Mouse (Mus musculus) heart, postnatal 25 days (tissue): Measurements from ENCODE around the gene Ppm1b. TPM values are rescaled to one million over a fixed set of nuclear protein-coding genes. Genes with fewer than 3 reads are reported as not detected.

Experiments used
- DNase-seq: peaks from one replicate; pipeline ENCODE4 v3.0.0; 2022; ENCODE audit warnings: low spot score
- intact Hi-C: fragments of 180-260 bp; cut with DNase I; formaldehyde crosslinking; loops from one replicate; pipeline ENCODE4 v1.15.1; 2025
- total RNA-seq, 2 experiments: library from RNA; stranded (reverse); gene quantifications; 2 replicates each; pipeline ENCODE4 v1.2.3; 2021

Ppm1b gene
- total RNA-seq, 2 experiments from 2014 or later: 116 to 119 TPM

DNA sequence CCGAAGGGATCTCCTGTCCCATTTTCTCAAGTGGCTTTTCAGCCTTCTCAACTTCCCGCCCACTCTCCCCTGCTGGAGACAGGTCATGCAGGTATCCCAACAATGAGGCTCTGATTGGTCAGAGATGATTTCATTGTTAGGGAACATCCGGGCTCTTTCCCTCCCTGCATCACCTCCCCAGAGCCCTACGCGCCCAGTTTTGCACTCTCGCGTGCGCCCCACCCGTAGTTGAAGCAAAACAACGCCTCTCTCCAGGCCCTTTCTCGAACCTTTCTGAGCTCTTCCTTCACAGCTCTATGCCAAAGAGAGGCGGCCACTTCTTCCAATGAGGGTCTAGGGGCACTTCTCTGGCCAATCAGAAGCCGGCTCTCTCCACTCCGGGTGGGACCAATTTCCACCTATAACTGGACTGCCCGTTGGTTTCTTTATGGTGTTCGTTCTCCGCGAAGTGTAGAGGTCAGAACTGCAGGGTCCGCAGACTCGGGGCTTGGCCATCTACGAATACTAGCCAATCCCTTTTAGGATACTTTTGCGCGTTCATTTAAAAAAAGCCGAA, 468 bp downstream of the Ppm1b start:
- peak; percentile 90 for DNase-seq
- intact Hi-C loops: loop anchor here (5.0 to 10.0 kb wide), 4 partner anchors 65 to 162 kb away; partner anchors contain the start of genes Camkmt, Lrpprc and Prepl

DNA sequence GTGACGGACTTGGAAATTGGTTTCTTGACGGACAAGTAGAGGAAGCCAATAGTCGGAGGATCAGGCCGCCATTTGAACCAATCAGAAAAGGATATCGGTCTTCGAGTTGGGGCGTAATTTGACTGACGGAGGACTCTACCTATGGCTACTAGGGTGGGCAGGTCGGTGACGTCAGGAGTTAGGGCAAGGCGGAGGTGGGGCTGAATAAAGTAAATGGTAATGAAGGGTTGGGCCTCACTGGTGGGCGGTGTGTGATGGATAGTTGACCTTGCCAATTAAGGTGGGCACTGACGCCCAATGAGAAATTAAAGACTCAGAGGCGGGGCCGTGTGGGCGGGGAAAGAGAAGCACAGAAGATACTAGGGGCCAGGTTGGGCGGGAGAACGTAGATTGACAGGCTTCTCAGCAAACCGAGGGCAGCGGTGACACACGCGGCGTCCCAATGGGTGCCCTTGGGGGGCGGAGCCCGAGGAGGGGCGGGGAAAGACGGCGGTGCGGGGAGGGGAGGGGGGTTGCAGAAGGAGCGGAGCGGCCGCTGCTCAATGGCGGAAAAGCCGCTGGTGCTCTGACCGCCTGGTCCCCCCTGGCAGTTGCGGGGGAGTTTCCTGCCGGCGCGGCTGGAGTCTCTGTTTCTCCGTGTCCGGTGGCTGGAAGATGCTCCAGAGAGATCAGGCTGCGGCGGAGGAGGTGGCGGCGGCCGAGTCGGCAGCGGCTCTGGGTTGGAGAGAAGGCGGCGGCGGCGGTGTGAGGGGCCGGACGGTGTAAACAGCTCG, 1.1 kb downstream of the Ppm1b start:
- peak; percentile 100 for DNase-seq
- intact Hi-C loops: loop anchor here (5.0 to 10.0 kb wide), 4 partner anchors 65 to 163 kb away; partner anchors contain the start of genes Camkmt, Lrpprc and Prepl

DNA sequence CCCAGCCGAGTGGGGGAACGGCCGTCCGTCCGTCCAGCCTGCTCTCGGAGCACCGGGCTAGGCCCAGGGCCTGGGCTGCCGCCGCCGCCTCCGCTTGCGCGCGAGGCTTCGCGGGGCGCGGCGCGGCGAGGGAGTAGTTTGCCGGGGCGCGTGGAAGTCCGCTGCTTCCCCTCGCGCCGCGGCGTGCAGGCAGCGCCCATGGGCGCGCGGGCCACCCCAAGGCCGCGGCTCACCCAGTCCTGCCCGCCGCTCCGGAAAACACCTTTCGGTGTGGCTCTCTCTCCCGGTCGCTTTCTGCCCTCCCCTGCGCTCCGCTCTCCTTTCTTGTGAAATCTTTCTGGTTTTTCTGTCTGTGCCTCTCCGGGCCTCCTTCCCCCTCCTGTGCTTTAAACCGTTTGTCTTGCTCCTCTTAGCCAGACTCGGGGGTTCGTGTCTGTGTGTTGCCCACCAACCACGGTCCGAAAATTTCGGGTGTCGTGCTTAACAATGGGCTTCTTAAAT, 1.9 kb downstream of the Ppm1b start:
- intact Hi-C loops: loop anchor here (5.0 to 10.0 kb wide), 4 partner anchors 64 to 164 kb away; partner anchors contain the start of genes Camkmt, Lrpprc and Prepl

DNA sequence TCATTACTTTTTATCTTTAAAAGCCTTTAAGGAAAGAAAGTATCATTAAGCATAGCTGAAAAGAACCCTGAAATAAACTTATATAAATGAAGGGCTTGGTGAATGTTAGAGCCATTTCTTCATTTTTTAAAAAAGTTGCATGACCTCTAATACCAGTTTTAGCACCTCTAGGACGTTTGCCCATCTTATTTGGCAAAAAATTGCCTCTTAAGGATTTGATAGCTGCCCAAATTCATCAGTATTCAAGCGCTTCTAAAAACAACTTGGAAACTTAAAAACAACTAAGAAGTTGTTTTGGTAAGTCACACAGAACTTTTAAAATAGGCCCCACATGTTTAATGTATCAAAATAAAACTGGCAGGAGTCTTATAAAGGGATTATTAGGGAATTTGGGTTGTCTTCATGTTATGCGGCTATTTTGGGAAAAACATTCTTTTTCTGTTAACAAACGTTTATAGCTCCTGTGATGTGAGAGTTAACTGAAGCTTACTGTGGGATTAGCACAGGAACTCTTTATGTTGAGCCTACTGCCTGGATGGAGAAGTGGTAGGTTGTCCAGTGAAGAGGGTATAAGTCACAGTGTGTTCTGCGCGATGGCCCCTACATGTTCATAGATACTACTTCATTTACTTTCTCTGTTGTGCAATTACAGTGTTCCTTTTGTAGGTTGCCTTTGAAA, 2.6 kb downstream of the Ppm1b start:
- intact Hi-C loops: loop anchor here (5.0 to 10.0 kb wide), 4 partner anchors 63 to 164 kb away; partner anchors contain the start of genes Camkmt, Lrpprc and Prepl
- DNase-seq: no peak

More for the DNA sequence above, 1.9 kb downstream of the Ppm1b start:
- no peak for DNase-seq

- DNase-seq: no peak
- intact Hi-C loops: loop anchor here (5.0 to 10.0 kb wide), 5 partner anchors 38 to 165 kb away; partner anchors contain the start of genes Camkmt, Lrpprc and Prepl
These were observed 3.1 kb downstream of the Ppm1b start for GRCm38 (mm10) chr17:84959665-84960020.

GRCm38 (mm10) chr17:84960136-84960535, 3.6 kb downstream of the Ppm1b start:
- DNase-seq: no peak
- intact Hi-C loops: loop anchor here (5.0 kb wide), 1 partner anchor 37 kb away; no protein-coding TSS in a partner anchor

DNA sequence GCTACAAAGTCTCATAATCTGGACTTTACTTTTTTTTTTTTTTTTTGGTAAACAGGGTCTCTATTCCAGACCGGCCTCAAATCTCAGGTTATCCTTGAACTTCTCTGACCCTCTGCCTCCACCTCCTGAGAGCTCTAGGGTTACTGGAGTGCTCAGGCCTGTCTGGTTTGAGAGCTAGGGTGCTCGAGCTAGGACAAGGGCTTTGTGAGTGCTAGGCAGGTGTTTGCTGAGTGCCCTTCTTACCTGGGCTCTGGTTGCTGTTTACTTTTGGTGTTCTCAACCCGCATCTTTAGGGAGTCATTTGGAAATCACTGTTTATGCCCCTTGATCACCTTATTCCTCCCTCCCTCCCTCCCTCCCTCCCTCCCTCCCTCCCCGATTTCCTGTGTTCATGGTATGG, 5.5 kb downstream of the Ppm1b start:
- no peak for DNase-seq
- intact Hi-C loops: loop anchor here (5.0 kb wide), 1 partner anchor 35 kb away; no protein-coding TSS in a partner anchor

GRCm38 (mm10) chr17:84963651-84964050, 7.1 kb downstream of the Ppm1b start:
- no peak for DNase-seq

GRCm38 (mm10) chr17:84966231-84966630, 9.7 kb downstream of the Ppm1b start:
- DNase-seq: no peak
- intact Hi-C loops: no loop called here

More at GRCm38 (mm10) chr17:84963651-84964050, 7.1 kb downstream of the Ppm1b start:
- intact Hi-C loops: loop anchor here (5.0 kb wide), 1 partner anchor 34 kb away; no protein-coding TSS in a partner anchor

GRCm38 (mm10) chr17:84967045-84967444, 10.5 kb downstream of the Ppm1b start:
- intact Hi-C loops: no loop called here
- no peak for DNase-seq

DNA sequence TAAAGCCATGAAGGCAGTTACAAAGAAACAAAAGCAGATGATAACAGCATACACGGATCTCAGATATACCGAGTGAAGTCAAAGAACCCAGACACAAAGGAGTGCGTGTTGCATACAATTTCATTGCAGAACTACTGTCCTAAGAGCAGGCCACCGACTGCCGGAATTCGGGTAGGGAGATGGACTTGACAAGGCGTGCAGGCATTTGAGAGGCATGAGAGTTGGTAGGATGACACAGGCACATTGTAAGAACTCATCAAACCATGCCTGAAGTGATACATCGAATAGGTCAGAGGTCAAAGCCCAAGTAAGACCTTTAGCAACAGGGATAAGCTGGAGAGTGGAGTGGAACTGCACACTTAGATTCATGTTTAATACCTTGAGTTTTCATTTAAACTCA, 13.4 kb downstream of the Ppm1b start:
- no peak for DNase-seq
- intact Hi-C loops: no loop called here

- intact Hi-C loops: no loop called here
- DNase-seq: no peak
These were observed 25.2 kb downstream of the Ppm1b start for GRCm38 (mm10) chr17:84981721-84982120.

GRCm38 (mm10) chr17:84982735-84983134, 26.2 kb downstream of the Ppm1b start:
- intact Hi-C loops: no loop called here
- no peak for DNase-seq

DNA sequence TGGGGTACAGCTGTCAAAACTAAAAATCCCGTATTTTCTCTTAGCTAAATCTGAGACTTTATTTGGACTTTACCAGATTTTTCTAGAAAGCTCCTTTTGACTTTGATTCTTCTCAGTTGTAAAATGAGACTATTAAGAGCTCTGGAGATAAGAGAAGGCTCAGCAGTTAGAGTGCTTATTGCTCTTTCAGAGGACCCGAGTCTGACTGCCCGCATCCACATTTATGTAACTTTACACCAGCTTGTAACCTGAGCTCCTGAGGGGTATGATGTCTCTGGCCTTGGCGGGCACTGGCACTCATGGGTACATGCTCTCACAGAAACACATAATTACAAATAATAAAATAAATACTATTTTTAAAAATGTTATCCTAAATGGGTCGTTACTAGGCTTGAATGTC, 29.8 kb downstream of the Ppm1b start:
- intact Hi-C loops: no loop called here
- no peak for DNase-seq

GRCm38 (mm10) chr17:84987834-84988410, 31.4 kb downstream of the Ppm1b start:
- intact Hi-C loops: no loop called here
- no peak for DNase-seq

GRCm38 (mm10) chr17:84988514-84988913, 32.0 kb downstream of the Ppm1b start:
- intact Hi-C loops: no loop called here
- DNase-seq: no peak

DNA sequence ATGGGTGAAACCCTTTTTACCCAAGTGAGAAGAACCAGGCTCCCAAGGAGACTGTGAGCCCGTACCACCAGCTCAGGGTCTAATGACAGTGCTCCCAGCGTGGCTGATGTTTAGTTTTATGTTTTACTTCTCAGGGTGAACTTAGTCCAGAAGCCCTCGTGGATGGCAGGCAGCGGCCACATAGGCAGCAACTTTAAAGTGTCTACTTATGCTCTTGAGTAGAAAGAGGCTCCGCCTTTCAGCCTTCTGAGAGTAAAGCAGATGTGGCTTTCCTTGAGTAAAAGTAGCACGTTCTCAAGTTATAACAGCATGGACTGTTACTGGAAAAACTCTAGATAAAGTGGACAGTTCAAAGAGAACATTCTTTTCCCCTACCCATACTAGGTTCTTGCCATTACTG, 39.3 kb downstream of the Ppm1b start:
- intact Hi-C loops: loop anchor here (5.0 kb wide), 1 partner anchor 34 kb away; no protein-coding TSS in a partner anchor
- no peak for DNase-seq

DNA sequence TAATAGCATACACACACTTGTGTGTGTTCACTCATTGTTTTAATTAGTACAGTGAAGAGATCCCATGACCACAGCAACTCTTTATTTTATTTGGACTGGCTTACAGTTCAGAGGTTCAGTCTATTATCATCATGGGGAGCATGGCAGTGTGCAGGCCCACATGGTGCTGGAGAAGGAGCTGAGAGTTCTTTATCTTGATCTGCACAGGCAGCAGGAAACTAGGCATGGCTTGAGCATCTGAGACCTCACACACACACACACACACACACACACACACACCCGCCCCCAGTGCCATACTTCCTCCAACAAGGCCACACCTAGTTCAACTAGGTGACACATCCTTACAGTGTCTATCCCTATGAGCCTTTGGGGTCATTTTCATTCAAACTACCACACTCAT, 41.1 kb downstream of the Ppm1b start:
- DNase-seq: no peak
- intact Hi-C loops: loop anchor here (5.0 kb wide), 1 partner anchor 35 kb away; no protein-coding TSS in a partner anchor

DNA sequence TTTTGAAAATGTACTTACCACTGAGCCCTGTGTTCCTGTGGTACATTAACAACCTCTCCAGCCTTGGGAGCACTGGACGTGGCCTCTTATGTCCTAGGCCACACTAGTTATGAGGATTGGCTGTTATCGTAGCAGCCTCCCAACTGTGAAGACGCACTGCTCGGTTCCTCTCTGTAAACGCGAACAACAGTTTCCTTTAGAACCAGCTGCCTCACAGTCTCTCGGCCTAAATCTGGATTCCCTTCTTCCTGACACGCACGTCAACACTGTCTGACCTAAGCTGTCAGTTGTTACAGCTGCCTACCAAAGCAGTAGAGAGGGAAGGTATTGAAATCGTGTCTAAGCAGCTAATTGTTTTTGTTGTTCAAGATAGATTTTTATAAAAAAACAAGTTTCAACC, 43.1 kb downstream of the Ppm1b start:
- intact Hi-C loops: loop anchor here (5.0 kb wide), 1 partner anchor 37 kb away; no protein-coding TSS in a partner anchor
- no peak for DNase-seq

DNA sequence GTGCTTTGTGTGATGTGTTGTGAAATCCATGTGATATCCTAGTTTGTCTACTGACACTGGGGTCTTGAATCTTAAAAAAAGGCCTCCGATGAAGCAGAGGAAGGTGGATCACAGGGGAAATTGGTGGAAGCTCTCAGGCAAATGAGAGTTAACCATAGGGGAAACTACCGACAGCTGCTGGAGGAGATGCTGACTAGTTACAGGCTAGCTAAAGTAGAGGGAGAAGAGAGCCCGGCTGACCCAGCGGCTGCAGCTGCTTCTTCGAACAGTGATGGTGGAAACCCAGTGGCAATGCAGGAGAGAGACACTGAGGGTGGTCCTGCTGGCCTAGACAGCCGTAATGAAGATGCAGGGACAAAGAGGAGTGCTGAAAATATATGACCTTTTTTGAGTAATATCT, 56.9 kb downstream of the Ppm1b start:
- intact Hi-C loops: no loop called here
- DNase-seq: no peak
